Mouse (Mus musculus) stomach, embryonic 14.5 days (tissue): ENCODE measurements around the gene Daam1. TPM values are rescaled to one million over a fixed set of nuclear protein-coding genes. Genes with fewer than 3 reads are reported as not detected.

ENCODE experiments used
- ATAC-seq: fragments of 200-750 bp; cut with Nextera tagmentation; 2 replicates; pipeline ENCODE4 v1.8.0; 2017; ENCODE audit warnings: low read depth, moderate TSS enrichment; ENCODE audit not compliant: insufficient number of reproducible peaks, insufficient read depth, low FRiP score
- H3K27ac ChIP-seq: fragments of 300-500 bp; sonication (generic); 2 replicates; pipeline ENCODE4 v1.5.1; 2014; ENCODE audit warnings: mild to moderate bottlenecking, low read length, moderate library complexity, mixed read lengths
- H3K27me3 ChIP-seq: fragments of 300-500 bp; sonication (generic); 2 replicates; pipeline ENCODE4 v1.6.1; 2014; ENCODE audit warnings: low read length, control low read depth, mixed read lengths; ENCODE audit not compliant: control insufficient read depth, insufficient read depth
- H3K36me3 ChIP-seq: fragments of 300-500 bp; sonication (generic); 2 replicates; pipeline ENCODE4 v1.6.1; 2014; ENCODE audit warnings: mild to moderate bottlenecking, control low read depth, low read length, moderate library complexity, mixed read lengths; ENCODE audit not compliant: control insufficient read depth, insufficient read depth
- H3K4me1 ChIP-seq: fragments of 300-500 bp; sonication (generic); 2 replicates; pipeline ENCODE4 v1.6.1; 2014; ENCODE audit warnings: low read length, control low read depth, mixed read lengths; ENCODE audit not compliant: control insufficient read depth, insufficient read depth
- H3K4me2 ChIP-seq: fragments of 300-500 bp; sonication (generic); replicated peaks from 2 replicates; pipeline ENCODE4 v1.6.1; 2014; ENCODE audit warnings: low read depth, low read length, control low read depth
- H3K4me3 ChIP-seq: fragments of 300-500 bp; sonication (generic); 2 replicates; pipeline ENCODE4 v1.5.1; 2014; ENCODE audit warnings: low read depth, low read length, control low read depth
- H3K9ac ChIP-seq: fragments of 300-500 bp; sonication (generic); replicated peaks from 2 replicates; pipeline ENCODE4 v1.6.1; 2014; ENCODE audit warnings: low read depth, mild to moderate bottlenecking, control low read depth, low read length, moderate library complexity, mixed read lengths
- H3K9me3 ChIP-seq: fragments of 300-500 bp; sonication (generic); 2 replicates; pipeline ENCODE4 v1.6.1; 2016; ENCODE audit warnings: low read depth, low read length, control low read depth; ENCODE audit not compliant: control insufficient read depth
- WGBS: fragments of 180-500 bp; shearing (Covaris S2); extraction: QIAGEN DNeasy Blood & Tissue Kit; methylation state at CpG from one replicate; pipeline ENCODE4 v1.1.7; 2014; 5-methylcytosine and 5-hydroxymethylcytosine counted together
- polyA plus RNA-seq: library from polyadenylated mRNA; unstranded; fragments of >200 nt; fragmentation: Nextera tagmentation; extraction: Ambion mirVana; gene quantifications from 2 replicates; pipeline ENCODE4 v1.2.1, GENCODE M21; 2014

Daam1 gene
- polyA plus RNA-seq, 1 experiment from 2014 or later: 18.6 TPM

DNA sequence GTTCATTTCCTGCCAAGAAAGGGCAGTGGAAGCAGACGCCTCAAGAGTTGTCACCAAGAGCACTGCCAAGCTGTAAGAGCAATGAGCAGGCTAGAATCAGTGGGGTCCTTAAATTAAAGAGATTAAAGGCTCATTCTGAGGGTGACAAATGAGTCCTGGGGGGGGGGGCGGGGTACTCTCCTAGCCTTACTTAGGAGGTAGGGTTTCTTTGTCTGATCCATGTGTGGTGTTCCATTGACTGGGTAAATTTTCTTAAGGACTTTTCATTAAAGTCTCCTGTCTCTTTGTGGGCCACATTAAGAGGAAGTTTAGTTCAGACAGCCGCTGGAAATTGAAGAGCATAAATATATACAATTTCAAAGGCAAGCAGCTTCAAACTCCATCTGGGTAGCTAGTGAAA is 138.1 kb downstream of the Daam1 start:
- H3K4me1 ChIP-seq: peaks cover 29% of the 10 kb centered on the region

DNA sequence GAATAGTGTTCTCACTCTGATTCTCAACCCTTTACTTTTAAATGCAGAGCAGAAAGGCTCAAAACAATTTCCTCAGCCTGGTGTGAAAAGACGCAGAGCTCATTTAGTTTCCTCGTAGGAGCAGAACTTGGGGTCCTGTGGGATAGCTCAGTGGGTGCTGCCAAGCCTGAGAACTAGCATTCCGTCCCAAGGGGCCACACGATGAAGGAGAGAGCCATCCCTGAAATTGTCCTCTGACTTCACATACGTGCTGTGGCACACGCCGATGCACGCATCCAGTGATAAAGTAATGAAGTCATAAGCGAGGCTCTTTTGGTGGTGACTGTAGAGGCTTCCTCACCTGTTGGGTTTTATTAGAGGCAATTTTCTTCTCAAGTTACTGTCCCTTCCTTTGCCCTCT is 138.6 kb downstream of the Daam1 start:
- Histone ChIP-seq H3K36me3 (peaks cover 5% of the 10 kb centered on the region; the same call in 1 of the 2 replicates), H3K4me2 (no peak overlapping the region), H3K27ac (no peak overlapping the region), H3K27me3 (no peaks in the 10 kb centered on the region), H3K9me3 (no peaks in the 10 kb centered on the region), H3K4me3 (no peak overlapping the region), H3K4me1 (peaks cover 29% of the 10 kb centered on the region), H3K9ac (no peak overlapping the region)
- 85% methylated on average over 9 of the region's 9 CpGs for WGBS
- no peak for ATAC-seq

More for the DNA sequence above, 138.1 kb downstream of the Daam1 start:
- Histone ChIP-seq H3K27me3 (no peaks in the 10 kb centered on the region), H3K4me3 (no peak overlapping the region), H3K36me3 (peaks cover 5% of the 10 kb centered on the region; the same call in 1 of the 2 replicates), H3K9me3 (no peaks in the 10 kb centered on the region), H3K27ac (no peak overlapping the region), H3K4me2 (no peak overlapping the region), H3K9ac (no peak overlapping the region)
- no peak for ATAC-seq
- 42% methylated on average over 3 of the region's 3 CpGs for WGBS

DNA sequence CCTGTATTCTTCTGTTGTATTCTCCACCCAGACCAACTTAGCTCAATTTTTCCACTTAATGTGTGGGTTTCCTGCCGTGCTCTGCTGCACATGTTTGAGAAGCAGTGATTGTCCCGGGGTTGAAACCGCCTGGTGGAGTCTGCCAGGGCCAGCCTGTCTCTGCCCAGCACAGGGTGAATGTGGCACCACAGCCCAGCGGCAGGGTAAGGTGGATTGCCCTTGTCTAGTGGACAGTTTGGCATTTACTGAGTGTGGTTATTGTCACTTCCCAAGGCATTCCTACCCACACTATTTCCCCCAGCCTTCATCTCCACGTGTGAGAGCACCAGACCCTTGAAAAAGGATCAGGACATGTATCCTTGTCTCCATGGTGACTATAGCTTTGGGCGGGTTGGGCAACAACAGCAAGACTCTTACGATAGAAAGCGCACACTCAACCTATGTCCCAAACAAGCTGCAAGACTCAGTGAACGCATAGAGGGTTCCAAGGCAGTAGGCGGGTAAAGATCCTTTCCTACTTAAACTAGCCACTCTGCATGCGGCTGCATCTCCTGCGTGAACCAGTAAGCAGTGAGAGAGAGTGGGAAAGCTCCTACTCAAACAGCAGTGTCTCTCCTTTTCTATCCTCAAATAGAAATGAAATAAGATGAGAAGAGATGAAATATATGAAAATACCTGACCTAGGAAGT is 139.2 kb downstream of the Daam1 start:
- ATAC-seq: no peak
- H3K27ac ChIP-seq: peak overlapping the region; percentile 45; the same call in 1 of the 2 replicates

DNA sequence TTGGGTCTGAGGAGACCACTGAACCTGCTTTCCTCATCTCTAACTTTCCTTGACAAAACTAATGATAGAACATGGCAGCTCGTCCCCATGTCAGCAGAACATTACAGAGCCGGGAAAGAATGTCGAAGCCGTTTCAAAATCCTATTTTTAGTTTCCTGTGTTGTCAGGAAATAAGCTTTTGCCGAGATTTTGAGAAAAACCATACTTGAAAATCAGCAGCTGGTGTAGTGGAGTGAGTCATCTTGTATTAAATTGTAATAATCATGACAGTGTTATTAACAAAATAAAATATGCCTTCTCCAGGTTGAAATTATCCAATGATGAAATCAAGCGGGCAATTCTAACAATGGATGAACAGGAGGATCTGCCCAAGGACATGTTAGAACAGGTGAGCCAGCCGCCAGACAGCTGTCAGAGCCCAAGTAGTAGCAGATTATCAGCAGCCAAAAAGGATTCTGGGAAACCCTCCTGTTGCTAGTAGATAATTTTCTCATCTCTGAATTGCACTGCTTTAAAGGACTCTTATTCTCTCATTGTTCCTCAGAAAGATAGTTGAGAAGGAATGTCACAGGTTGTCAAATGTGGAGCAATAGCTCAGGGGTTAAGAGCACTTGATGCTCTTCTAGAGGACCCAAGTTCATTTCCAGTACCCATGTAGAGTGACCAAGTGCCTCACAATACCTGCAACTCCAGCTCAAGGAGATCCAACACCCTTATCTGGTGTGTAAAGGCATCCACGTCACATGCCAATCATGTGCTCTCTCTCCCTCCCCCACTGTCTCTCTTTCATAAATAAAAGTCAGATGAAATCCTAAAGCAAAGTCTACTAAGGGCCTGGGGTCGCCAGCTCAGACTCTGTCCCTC is 140.1 kb downstream of the Daam1 start:
- ATAC-seq: no peak
- H3K4me2 ChIP-seq: no peak overlapping the region

More for the DNA sequence above, 139.2 kb downstream of the Daam1 start:
- peaks cover 29% of the 10 kb centered on the region for H3K4me1 ChIP-seq
- H3K4me3 ChIP-seq: no peak overlapping the region
- H3K27me3 ChIP-seq: no peaks in the 10 kb centered on the region
- peaks cover 5% of the 10 kb centered on the region; the same call in 1 of the 2 replicates for H3K36me3 ChIP-seq
- no peak overlapping the region for H3K9ac ChIP-seq
- WGBS: 77% methylated on average over 12 of the region's 12 CpGs
- no peak overlapping the region for H3K4me2 ChIP-seq
- H3K9me3 ChIP-seq: no peaks in the 10 kb centered on the region

DNA sequence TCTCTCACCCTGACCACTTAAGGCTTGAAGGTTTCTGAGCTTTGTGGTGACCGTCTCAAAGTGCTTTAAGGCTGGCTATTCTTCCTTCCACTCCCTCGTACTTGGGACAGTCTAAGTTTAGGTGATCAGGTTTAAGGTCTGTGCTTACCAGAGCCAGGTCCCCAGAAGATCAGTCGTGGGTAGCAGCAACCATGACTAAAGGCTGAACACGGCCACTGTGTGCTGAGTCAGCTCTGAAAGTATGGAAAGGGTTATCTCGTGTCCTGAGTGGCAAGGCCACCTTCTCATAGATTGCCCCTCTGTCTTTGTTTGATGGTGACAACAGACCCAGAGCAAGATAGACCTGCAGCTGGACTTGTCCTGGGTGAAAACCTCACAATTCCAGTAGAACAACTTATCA is 141.2 kb downstream of the Daam1 start:
- no peak overlapping the region for H3K9ac ChIP-seq
- peaks cover 29% of the 10 kb centered on the region for H3K4me1 ChIP-seq
- H3K9me3 ChIP-seq: no peaks in the 10 kb centered on the region
- no peaks in the 10 kb centered on the region for H3K27me3 ChIP-seq
- no peak overlapping the region for H3K4me3 ChIP-seq
- no peak overlapping the region for H3K4me2 ChIP-seq
- 70% methylated on average over 5 of the region's 5 CpGs for WGBS
- no peak for ATAC-seq
- peaks cover 10% of the 10 kb centered on the region; the same call in 1 of the 2 replicates for H3K36me3 ChIP-seq
- no peak overlapping the region for H3K27ac ChIP-seq

More for the DNA sequence above, 140.1 kb downstream of the Daam1 start:
- H3K36me3 ChIP-seq: peaks cover 5% of the 10 kb centered on the region; the same call in 1 of the 2 replicates
- peaks cover 29% of the 10 kb centered on the region for H3K4me1 ChIP-seq
- H3K4me3 ChIP-seq: no peak overlapping the region
- H3K27me3 ChIP-seq: no peaks in the 10 kb centered on the region
- peak overlapping the region; percentile 52 for H3K27ac ChIP-seq
- H3K9ac ChIP-seq: no peak overlapping the region
- WGBS: 46% methylated on average over 9 of the region's 9 CpGs
- no peaks in the 10 kb centered on the region for H3K9me3 ChIP-seq

DNA sequence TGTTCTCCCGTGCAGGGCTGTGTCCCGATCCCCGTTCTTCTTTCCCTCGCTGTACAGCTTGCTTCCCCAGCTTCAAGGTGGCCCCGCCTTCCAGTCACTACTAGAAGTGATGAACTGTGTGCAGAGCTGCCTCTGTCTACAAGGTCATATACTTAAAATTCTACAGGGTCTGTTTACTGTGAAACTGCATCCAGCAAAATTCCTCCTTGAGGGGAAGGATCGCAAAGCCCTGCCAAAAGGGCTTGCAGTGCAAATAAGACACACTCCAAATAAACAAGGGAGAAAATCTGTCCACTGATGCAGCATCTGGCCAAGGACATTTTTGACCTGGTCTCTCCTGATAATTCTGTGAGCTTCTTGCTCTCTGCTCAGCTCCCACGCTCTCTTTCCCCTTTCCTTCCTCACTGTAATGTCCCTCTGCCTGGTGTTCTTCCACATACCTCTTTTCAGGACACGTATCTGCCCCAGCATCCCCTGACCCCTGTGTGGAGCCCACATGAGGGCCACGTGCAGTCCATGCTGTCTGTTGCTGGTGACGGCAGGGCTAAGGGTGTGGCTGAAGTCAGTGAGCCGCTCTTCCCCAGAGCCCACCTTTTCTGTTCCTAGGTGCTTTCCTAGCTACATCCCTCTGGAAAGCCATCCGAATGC is 141.9 kb downstream of the Daam1 start:
- Histone ChIP-seq H3K4me1 (peaks cover 29% of the 10 kb centered on the region), H3K27ac (no peak overlapping the region), H3K4me3 (no peak overlapping the region), H3K9ac (no peak overlapping the region), H3K36me3 (peaks cover 15% of the 10 kb centered on the region; the same call in 1 of the 2 replicates), H3K9me3 (no peaks in the 10 kb centered on the region), H3K4me2 (no peak overlapping the region), H3K27me3 (no peaks in the 10 kb centered on the region)
- 60% methylated on average over 12 of the region's 12 CpGs for WGBS
- no peak for ATAC-seq

DNA sequence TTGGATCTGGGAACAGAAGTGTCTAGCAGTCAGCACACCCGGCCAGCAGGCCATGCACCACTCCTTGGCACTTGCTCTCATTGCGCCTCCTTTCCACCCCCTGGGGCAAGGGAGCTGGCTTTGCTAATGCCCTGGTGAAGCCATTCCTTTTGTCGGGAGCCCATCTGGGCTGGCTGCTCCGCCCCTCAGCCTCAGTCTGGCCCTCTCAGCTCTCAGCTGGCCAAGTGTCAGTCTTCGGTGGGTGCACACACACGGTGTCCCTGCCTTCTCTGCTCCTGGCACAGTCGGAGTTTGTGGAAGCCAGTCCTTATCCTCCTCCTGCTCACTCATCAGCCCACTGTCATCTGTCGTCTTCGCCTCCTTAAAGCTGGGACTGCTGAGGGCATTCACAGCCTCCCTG is 142.7 kb downstream of the Daam1 start:
- peaks cover 16% of the 10 kb centered on the region; the same call in 1 of the 2 replicates for H3K36me3 ChIP-seq

DNA sequence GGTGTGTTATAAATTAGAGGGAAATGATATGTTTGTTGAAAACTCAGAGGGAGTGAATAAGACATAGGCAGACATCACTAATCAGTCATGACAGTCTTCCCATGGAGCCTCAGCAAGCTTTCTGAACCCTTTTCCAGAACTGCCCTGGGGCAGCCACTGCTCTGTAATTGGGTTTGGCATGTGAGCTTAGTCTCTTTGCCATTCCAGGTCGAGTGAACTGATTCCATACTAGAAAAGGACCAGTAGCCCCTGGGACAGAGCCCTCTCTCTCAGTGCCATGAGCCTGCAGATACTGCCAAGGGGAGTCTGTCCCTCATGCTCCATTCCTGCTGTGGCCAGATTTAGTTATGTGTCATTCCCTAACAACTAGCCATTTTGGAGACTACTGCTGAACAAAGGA is 144.7 kb downstream of the Daam1 start:
- Histone ChIP-seq H3K36me3 (peaks cover 18% of the 10 kb centered on the region), H3K4me3 (no peak overlapping the region), H3K9me3 (no peaks in the 10 kb centered on the region), H3K4me2 (no peak overlapping the region), H3K4me1 (peaks cover 14% of the 10 kb centered on the region), H3K27ac (no peak overlapping the region), H3K27me3 (no peaks in the 10 kb centered on the region), H3K9ac (no peak overlapping the region)
- WGBS: 64% methylated on average over 1 of the region's 1 CpGs
- ATAC-seq: no peak

More for the DNA sequence above, 142.7 kb downstream of the Daam1 start:
- H3K27me3 ChIP-seq: no peaks in the 10 kb centered on the region
- no peak overlapping the region for H3K27ac ChIP-seq
- no peak overlapping the region for H3K4me3 ChIP-seq
- no peak for ATAC-seq
- WGBS: 68% methylated on average over 9 of the region's 9 CpGs
- no peak overlapping the region for H3K4me2 ChIP-seq
- H3K9ac ChIP-seq: no peak overlapping the region
- H3K4me1 ChIP-seq: peaks cover 27% of the 10 kb centered on the region
- no peaks in the 10 kb centered on the region for H3K9me3 ChIP-seq
